Mouse (Mus musculus): ENCODE measurements around the gene Hemk1. TPM values are rescaled to one million over a fixed set of nuclear protein-coding genes. Genes with fewer than 3 reads are reported as not detected.

The Hemk1 gene
- total and polyA plus RNA-seq, 3 experiments: 11.9 to 20.5 (median 12.1) TPM

GRCm38 (mm10) chr9:107303900-107304299, 34.2 kb downstream of the Hemk1 start:
- Histone ChIP-seq H3K27me3 (replicated peaks) (no peaks in the 10 kb centered on the region), H3K4me3 (replicated peaks in 1 of 3; ENCODE audit: low read depth in 2 of 3, low read length in 2 of 3, poor library complexity in 1 of 3) (no peak overlapping the region), H3K27ac (ENCODE audit: insufficient read depth, low read depth) (no peak overlapping the region), H3K36me3 (replicated peaks in 1 of 2; ENCODE audit: control insufficient read depth in 1 of 2, insufficient read depth in 1 of 2, low read length in 1 of 2) (peaks cover 16 to 25% of the 10 kb centered on the region in 2 experiments), H3K9ac (ENCODE audit: insufficient read depth, low read depth) (no peak overlapping the region), H3K4me2 (ENCODE audit: insufficient read depth, low read depth, poor library complexity, severe bottlenecking) (no peak overlapping the region), H3K9me3 (replicated peaks; ENCODE audit: low read length) (no peaks in the 10 kb centered on the region), H3K79me2 (replicated peaks; ENCODE audit: control insufficient read depth, extremely low read depth, insufficient read depth, poor library complexity, severe bottlenecking) (no peaks in the 10 kb centered on the region), H3K4me1 (ENCODE audit: control insufficient read depth in 1 of 2, insufficient read depth in 2 of 2) (peaks cover 47 to 63% of the 10 kb centered on the region in 2 experiments)
- dilution Hi-C loops (cut with MboI; ENCODE audit: extremely low pct_ligation_motif_present, extremely low pct_unique_long_range_greater_than_20kb, low sequenced_read_pairs): no loop called here
- no peak for TF ChIP-seq MAX (IDR thresholded peaks at IDR 0.05; ENCODE audit: low read length)
- peak; percentile 55 for TF ChIP-seq MEF2A (IDR thresholded peaks at IDR 0.05; ENCODE audit: borderline replicate concordance, low read depth, low read length)
- no peak for TF ChIP-seq SMC3 (IDR thresholded peaks at IDR 0.05; ENCODE audit: low read depth, low read length)
- no peak for TF ChIP-seq IRF4 (IDR thresholded peaks at IDR 0.05; ENCODE audit: low read depth, low read length)
- no peak for TF ChIP-seq TBP (conservative IDR thresholded peaks at IDR 0.05; ENCODE audit: low read depth, low read length)
- TF ChIP-seq BHLHE40 (IDR thresholded peaks at IDR 0.05; ENCODE audit: low read depth, low read length): peak; percentile 52; the same call in 1 of the 2 replicates
- peak; percentile 34; the same call in 1 of the 2 replicates for TF ChIP-seq ETS1 (conservative IDR thresholded peaks at IDR 0.05; ENCODE audit: low read depth, low read length)
- no peak for TF ChIP-seq ZC3H11A (IDR thresholded peaks at IDR 0.05; ENCODE audit: low read depth, low read length)
- no peak for DNase-seq (ENCODE audit: extremely low read depth)
- in situ Hi-C loops (cut with MboI; ENCODE audit: low pct_ligation_motif_present, low pct_unique_long_range_greater_than_20kb, low sequenced_read_pairs): no loop called here

GRCm38 (mm10) chr9:107303121-107303820, 34.9 kb downstream of the Hemk1 start:
- dilution Hi-C loops (cut with MboI; ENCODE audit: extremely low pct_ligation_motif_present, extremely low pct_unique_long_range_greater_than_20kb, low sequenced_read_pairs): no loop called here
- TF ChIP-seq SIN3A (IDR thresholded peaks at IDR 0.05; ENCODE audit: low read length) (peak; percentile 53), MEF2A (IDR thresholded peaks at IDR 0.05; ENCODE audit: borderline replicate concordance, low read depth, low read length) (peak; percentile 77), TCF12 (IDR thresholded peaks at IDR 0.05; ENCODE audit: low read depth, low read length) (peak; percentile 39; the same call in 1 of the 2 replicates), ZKSCAN1 (IDR thresholded peaks at IDR 0.05; ENCODE audit: borderline replicate concordance, low read depth, low read length) (no peak), BHLHE40 (IDR thresholded peaks at IDR 0.05; ENCODE audit: low read depth, low read length) (peak; percentile 71), RCOR1 (conservative IDR thresholded peaks at IDR 0.05; ENCODE audit: low read depth, low read length) (peak; percentile 77; the same call in 1 of the 2 replicates), MAZ (IDR thresholded peaks at IDR 0.05; ENCODE audit: low read depth, low read length) (0 out of 2 replicates have a peak, but pooled peaks have one; percentile 47), ETS1 (conservative IDR thresholded peaks at IDR 0.05; ENCODE audit: low read depth, low read length) (peak; percentile 77), MXI1 (IDR thresholded peaks at IDR 0.05; ENCODE audit: low read depth, low read length) (peak; percentile 16; the same call in 1 of the 2 replicates), KAT2A (IDR thresholded peaks at IDR 0.05; ENCODE audit: insufficient replicate concordance, low read length) (no peak), MAX (IDR thresholded peaks at IDR 0.05; ENCODE audit: low read length) (peak; percentile 51; the same call in 1 of the 2 replicates), MAFK (IDR thresholded peaks at IDR 0.05; ENCODE audit: insufficient replicate concordance, low read length) (0 out of 2 replicates have a peak, but pooled peaks have one; percentile 37), CHD1 (IDR thresholded peaks at IDR 0.05; ENCODE audit: low read depth, low read length) (no peak), JUN (IDR thresholded peaks at IDR 0.05; ENCODE audit: insufficient read depth, low read depth, low read length) (peak; percentile 11; the same call in 1 of the 2 replicates), PAX5 (IDR thresholded peaks at IDR 0.05; ENCODE audit: low read length) (no peak), IRF4 (IDR thresholded peaks at IDR 0.05; ENCODE audit: low read depth, low read length) (peak; percentile 85), EP300 (IDR thresholded peaks at IDR 0.05; ENCODE audit: low read length) (peak; percentile 75; the same call in 1 of the 2 replicates), CHD2 (IDR thresholded peaks at IDR 0.05; ENCODE audit: low read length) (peak; percentile 85), ZMIZ1 (IDR thresholded peaks at IDR 0.05; ENCODE audit: low read depth, low read length) (0 out of 2 replicates have a peak, but pooled peaks have one; percentile 28)
- H3K27ac ChIP-seq (ENCODE audit: insufficient read depth, low read depth): peak overlapping the region; percentile 35

More at GRCm38 (mm10) chr9:107303121-107303820, 34.9 kb downstream of the Hemk1 start:
- Histone ChIP-seq H3K4me2 (ENCODE audit: insufficient read depth, low read depth, poor library complexity, severe bottlenecking) (no peak overlapping the region), H3K9me3 (replicated peaks; ENCODE audit: low read length) (no peaks in the 10 kb centered on the region), H3K79me2 (replicated peaks; ENCODE audit: control insufficient read depth, extremely low read depth, insufficient read depth, poor library complexity, severe bottlenecking) (no peaks in the 10 kb centered on the region), H3K9ac (ENCODE audit: insufficient read depth, low read depth) (peak overlapping the region; percentile 12; the same call in 1 of the 2 replicates), H3K4me3 (replicated peaks in 1 of 3; ENCODE audit: low read depth in 2 of 3, low read length in 2 of 3, poor library complexity in 1 of 3) (no peak overlapping the region), H3K36me3 (replicated peaks in 1 of 2; ENCODE audit: control insufficient read depth in 1 of 2, insufficient read depth in 1 of 2, low read length in 1 of 2) (peaks cover 16 to 25% of the 10 kb centered on the region in 2 experiments), H3K4me1 (ENCODE audit: control insufficient read depth in 1 of 2, insufficient read depth in 2 of 2) (peaks cover 50 to 57% of the 10 kb centered on the region in 2 experiments), H3K27me3 (replicated peaks) (no peaks in the 10 kb centered on the region)
- in situ Hi-C loops (cut with MboI; ENCODE audit: low pct_ligation_motif_present, low pct_unique_long_range_greater_than_20kb, low sequenced_read_pairs): no loop called here
- DNase-seq (ENCODE audit: extremely low read depth): peak; percentile 59
